Comparison of ENCODE assay signal across 18 mouse cellular contexts in genomic region chr1:88227482-88227881, GRCm38 (mm10). TPM values are rescaled to one million over a fixed set of nuclear protein-coding genes. Genes with fewer than 3 reads are reported as not detected.
DNase-seq lines count a peak whose midpoint lies in the region; ATAC-seq and TF ChIP-seq lines count a peak whose summit lies in the region.
"Had no signal": no experiment of that assay in that cellular context is flagged by ENCODE, and none has a peak within 500 bp of the region (broad histone marks: within the 10 kb centered on the region; RNA-seq: fewer than 3 reads in every experiment).

No protein-coding gene starts in this region.

- no peaks in the 10 kb centered on the region for H3K36me3 ChIP-seq in forebrain, embryonic 11.5 days (ENCODE audit: control insufficient read depth, insufficient read depth, low read length)
- H3K36me3 ChIP-seq in forebrain, postnatal 0 days (ENCODE audit: insufficient read depth): no peaks in the 10 kb centered on the region
- H3K36me3 ChIP-seq in CH12.LX (replicated peaks in 1 of 2; ENCODE audit: control insufficient read depth in 1 of 2, insufficient read depth in 1 of 2, low read length in 1 of 2): no peaks in the 10 kb centered on the region
- H3K36me3 ChIP-seq in hindbrain, embryonic 14.5 days (replicated peaks; ENCODE audit: control insufficient read depth, insufficient read depth): no peaks in the 10 kb centered on the region
- H3K36me3 ChIP-seq: embryonic facial prominence, embryonic 15.5 days; hindbrain, embryonic 15.5 days; stomach, embryonic 15.5 days had no signal

- H3K4me2 ChIP-seq in forebrain, embryonic 11.5 days (ENCODE audit: low read depth, low read length, severe bottlenecking): no peak overlapping the region
- no peak overlapping the region for H3K4me2 ChIP-seq in forebrain, postnatal 0 days (ENCODE audit: low read depth)
- no peak overlapping the region for H3K4me2 ChIP-seq in CH12.LX (ENCODE audit: insufficient read depth, low read depth, poor library complexity, severe bottlenecking)
- no peak overlapping the region for H3K4me2 ChIP-seq in hindbrain, embryonic 14.5 days (replicated peaks)
- H3K4me2 ChIP-seq: embryonic facial prominence, embryonic 15.5 days; hindbrain, embryonic 15.5 days; stomach, embryonic 15.5 days had no signal

- no peak overlapping the region for H3K4me3 ChIP-seq in forebrain, embryonic 11.5 days (ENCODE audit: low read depth, low read length)
- no peak overlapping the region for H3K4me3 ChIP-seq in forebrain, postnatal 0 days (ENCODE audit: low read depth, low read length)
- no peak overlapping the region for H3K4me3 ChIP-seq in CH12.LX (replicated peaks in 1 of 3; ENCODE audit: low read depth in 2 of 3, low read length in 2 of 3, poor library complexity in 1 of 3)
- H3K4me3 ChIP-seq in hindbrain, embryonic 14.5 days (replicated peaks; ENCODE audit: low read length): no peak overlapping the region
- H3K4me3 ChIP-seq: embryonic facial prominence, embryonic 15.5 days; hindbrain, embryonic 15.5 days; left cerebral cortex, adult 2 months; stomach, embryonic 15.5 days had no signal

- no peaks in the 10 kb centered on the region for H3K4me1 ChIP-seq in forebrain, embryonic 11.5 days (replicated peaks; ENCODE audit: control insufficient read depth, insufficient read depth, low read length)
- H3K4me1 ChIP-seq in forebrain, postnatal 0 days (ENCODE audit: insufficient read depth): no peaks in the 10 kb centered on the region
- H3K4me1 ChIP-seq in CH12.LX (ENCODE audit: control insufficient read depth in 1 of 2, insufficient read depth in 2 of 2): 0 out of 4 replicates have a peak, but pooled peaks cover 0 to 3% of the 10 kb centered on the region in 2 experiments
- H3K4me1 ChIP-seq in hindbrain, embryonic 14.5 days (replicated peaks; ENCODE audit: control insufficient read depth, insufficient read depth, low read length): no peaks in the 10 kb centered on the region
- H3K4me1 ChIP-seq: embryonic facial prominence, embryonic 15.5 days; hindbrain, embryonic 15.5 days; megakaryocyte, embryonic 14.5 days; stomach, embryonic 15.5 days had no signal

- TF ChIP-seq EP300 in CH12.LX (IDR thresholded peaks at IDR 0.05; ENCODE audit: low read length): no peak

- no peaks in the 10 kb centered on the region for H3K27me3 ChIP-seq in forebrain, embryonic 11.5 days (ENCODE audit: control insufficient read depth, insufficient read depth, low read length)
- H3K27me3 ChIP-seq in forebrain, postnatal 0 days (ENCODE audit: insufficient read depth, low read length): no peaks in the 10 kb centered on the region
- no peaks in the 10 kb centered on the region for H3K27me3 ChIP-seq in CH12.LX (replicated peaks)
- H3K27me3 ChIP-seq in hindbrain, embryonic 14.5 days (ENCODE audit: control insufficient read depth, insufficient read depth, low read length): no peaks in the 10 kb centered on the region
- H3K27me3 ChIP-seq: embryonic facial prominence, embryonic 15.5 days; hindbrain, embryonic 15.5 days; megakaryocyte, embryonic 14.5 days; Patski; stomach, embryonic 15.5 days had no signal

- TF ChIP-seq CTCF in forebrain, postnatal 0 days (IDR thresholded peaks at IDR 0.05; ENCODE audit: low read depth): no peak
- no peak for TF ChIP-seq CTCF in CH12.LX (conservative IDR thresholded peaks at IDR 0.05 in 1 of 2, IDR thresholded peaks at IDR 0.05 in 1 of 2; ENCODE audit: low read depth in 2 of 2, low read length in 2 of 2)

- no peak for ATAC-seq in forebrain, embryonic 11.5 days (replicated peaks; ENCODE audit: low FRiP score)
- no peak for ATAC-seq in forebrain, postnatal 0 days
- peak; percentile 0 to 5; a peak in 1 of 4 replicates for ATAC-seq in hematopoietic stem cell, adult 5-6 weeks (replicated peaks in 1 of 2; ENCODE audit: insufficient read depth in 1 of 2, low FRiP score in 2 of 2, low TSS enrichment in 1 of 2, low read depth in 1 of 2, poor library complexity in 2 of 2, severe bottlenecking in 2 of 2)
- no peak for ATAC-seq in hindbrain, embryonic 14.5 days (ENCODE audit: low FRiP score)
- ATAC-seq: liver, postnatal 0 days; Patski had no signal

- 64% methylated on average over 2 of the region's 2 CpGs for WGBS in forebrain, embryonic 11.5 days
- WGBS in forebrain, postnatal 0 days: 60% methylated on average over 2 of the region's 2 CpGs
- 64% methylated on average over 2 of the region's 2 CpGs for WGBS in hindbrain, embryonic 14.5 days

- H3K27ac ChIP-seq in forebrain, embryonic 11.5 days (ENCODE audit: low read depth, low read length): no peak overlapping the region
- no peak overlapping the region for H3K27ac ChIP-seq in forebrain, postnatal 0 days (ENCODE audit: low read depth, low read length)
- no peak overlapping the region for H3K27ac ChIP-seq in CH12.LX (ENCODE audit: insufficient read depth, low read depth)
- no peak overlapping the region for H3K27ac ChIP-seq in hindbrain, embryonic 14.5 days
- H3K27ac ChIP-seq: embryonic facial prominence, embryonic 15.5 days; hindbrain, embryonic 15.5 days; left cerebral cortex, adult 2 months; stomach, embryonic 15.5 days had no signal

- in situ Hi-C loops in CH12.LX (cut with MboI; ENCODE audit: low pct_ligation_motif_present, low pct_unique_long_range_greater_than_20kb, low sequenced_read_pairs): no loop called here

- peak; percentile 51 for DNase-seq in forebrain, embryonic 11.5 days (ENCODE audit: low spot score)
- no peak for DNase-seq in forebrain, postnatal 0 days
- peak; percentile 7 for DNase-seq in lung, postnatal 10 days
- no peak for DNase-seq in lung, postnatal 25 days (ENCODE audit: low spot score)
- no peak for DNase-seq in CH12.LX (ENCODE audit: extremely low read depth)
- no peak for DNase-seq in hindbrain, embryonic 14.5 days (ENCODE audit: low spot score)
- DNase-seq in frontal cortex, adult 2 months (ENCODE audit: extremely low spot score in 1 of 2, low spot score in 1 of 2): no peak
- DNase-seq: kidney, adult 2 months had no signal

- peaks cover 72% of the 10 kb centered on the region for H3K9me3 ChIP-seq in forebrain, embryonic 11.5 days (ENCODE audit: control insufficient read depth, low read length)
- H3K9me3 ChIP-seq in forebrain, postnatal 0 days (ENCODE audit: low read length): peaks cover 72% of the 10 kb centered on the region
- peaks cover 64% of the 10 kb centered on the region for H3K9me3 ChIP-seq in CH12.LX (replicated peaks; ENCODE audit: low read length)
- H3K9me3 ChIP-seq in hindbrain, embryonic 14.5 days (ENCODE audit: control insufficient read depth, low read length): peaks cover 73% of the 10 kb centered on the region

- H3K9ac ChIP-seq in forebrain, embryonic 11.5 days (ENCODE audit: low read length): no peak overlapping the region
- H3K9ac ChIP-seq in forebrain, postnatal 0 days: no peak overlapping the region
- H3K9ac ChIP-seq in CH12.LX (ENCODE audit: insufficient read depth, low read depth): no peak overlapping the region
- H3K9ac ChIP-seq in hindbrain, embryonic 14.5 days: no peak overlapping the region
- H3K9ac ChIP-seq: embryonic facial prominence, embryonic 15.5 days; hindbrain, embryonic 15.5 days; liver, postnatal 0 days; stomach, embryonic 15.5 days had no signal

- no peaks in the 10 kb centered on the region for H3K79me2 ChIP-seq in CH12.LX (replicated peaks; ENCODE audit: control insufficient read depth, extremely low read depth, insufficient read depth, poor library complexity, severe bottlenecking)

- TF ChIP-seq POLR2A in CH12.LX (IDR thresholded peaks at IDR 0.05; ENCODE audit: low read depth, low read length): no peak

- dilution Hi-C loops in CH12.LX (cut with MboI; ENCODE audit: extremely low pct_ligation_motif_present, extremely low pct_unique_long_range_greater_than_20kb, low sequenced_read_pairs): no loop called here

- no peak for TF ChIP-seq RAD21 in CH12.LX (IDR thresholded peaks at IDR 0.05; ENCODE audit: low read depth, low read length)

RNA-seq across cellular contexts. Expression of gene Mroh2a, which starts 0.7 kb away (rescaled TPM):
- 2.5 and 3.0 TPM in 2 replicates for polyA plus RNA-seq in forebrain, embryonic 11.5 days (2014; fragmentation: Nextera tagmentation; extraction: Ambion mirVana)
- 0.23 TPM in 1 of 2 replicates, not detected in the other for total RNA-seq in forebrain, postnatal 0 days (2014; rRNA removed)
- 0.35 and 0.36 TPM in 2 replicates for polyA plus RNA-seq in forebrain, postnatal 0 days (2015; fragmentation: Nextera tagmentation; extraction: Ambion mirVana)
- 0.13 and 0.17 TPM in 2 replicates for total RNA-seq in CH12.LX (2012; rRNA removed)
- total RNA-seq in CH12.LX (2014; rRNA removed): not detected in 2 replicates
- polyA plus RNA-seq in CH12.LX (2012; ENCODE audit: insufficient read length, low read depth): 0.78 and 1.0 TPM in 2 replicates
- 0.05 and 0.44 TPM in 2 replicates for total RNA-seq in hematopoietic stem cell, adult 5-6 weeks (2017)
- 1.1 and 2.0 TPM in 2 replicates for polyA plus RNA-seq in hindbrain, embryonic 14.5 days (2014; fragmentation: Nextera tagmentation; extraction: Ambion mirVana)
- polyA plus RNA-seq in frontal cortex, adult 2 months (2012; rRNA removed): 0.02 and 0.19 TPM in 2 replicates
- polyA plus RNA-seq: cortical plate, adult 2 months had no signal

RNA-seq across cellular contexts. Expression of gene Ugt1a1, which starts 15.7 kb away (rescaled TPM):
- polyA plus RNA-seq in forebrain, embryonic 11.5 days (2014; fragmentation: Nextera tagmentation; extraction: Ambion mirVana): not detected in 2 replicates
- total RNA-seq in forebrain, postnatal 0 days (2014; rRNA removed): 0.14 TPM in 1 of 2 replicates, not detected in the other
- not detected in 2 replicates for polyA plus RNA-seq in forebrain, postnatal 0 days (2015; fragmentation: Nextera tagmentation; extraction: Ambion mirVana)
- total RNA-seq in CH12.LX (2012; rRNA removed) (0.08 TPM in 1 of 2 replicates, not detected in the other), CH12.LX (2014; rRNA removed) (not detected in 2 replicates)
- 0.19 TPM in 1 of 2 replicates, not detected in the other for polyA plus RNA-seq in CH12.LX (2012; ENCODE audit: insufficient read length, low read depth)
- not detected in 2 replicates for total RNA-seq in hematopoietic stem cell, adult 5-6 weeks (2017)
- not detected in 2 replicates for polyA plus RNA-seq in hindbrain, embryonic 14.5 days (2014; fragmentation: Nextera tagmentation; extraction: Ambion mirVana)
- 0.06 TPM in 2 replicates for polyA plus RNA-seq in frontal cortex, adult 2 months (2012; rRNA removed)
- total RNA-seq: layer of hippocampus, adult 18-20 months had no signal
- polyA plus RNA-seq: hindbrain, embryonic 15.5 days had no signal

RNA-seq across cellular contexts. Expression of gene Dnajb3, which starts 21.9 kb away (rescaled TPM):
- polyA plus RNA-seq in forebrain, embryonic 11.5 days (2014; fragmentation: Nextera tagmentation; extraction: Ambion mirVana): 11.5 and 12.5 TPM in 2 replicates
- 5.3 and 6.6 TPM in 2 replicates for total RNA-seq in forebrain, postnatal 0 days (2014; rRNA removed)
- polyA plus RNA-seq in forebrain, postnatal 0 days (2015; fragmentation: Nextera tagmentation; extraction: Ambion mirVana): 10.7 and 12.4 TPM in 2 replicates
- total RNA-seq in CH12.LX (2012; rRNA removed): not detected in 2 replicates
- total RNA-seq in CH12.LX (2014; rRNA removed): not detected in 2 replicates
- not detected in 2 replicates for polyA plus RNA-seq in CH12.LX (2012; ENCODE audit: insufficient read length, low read depth)
- total RNA-seq in hematopoietic stem cell, adult 5-6 weeks (2017): 0.25 TPM in 1 of 2 replicates, not detected in the other
- polyA plus RNA-seq in hindbrain, embryonic 14.5 days (2014; fragmentation: Nextera tagmentation; extraction: Ambion mirVana): 11.9 and 16.5 TPM in 2 replicates
- 1.9 and 2.6 TPM in 2 replicates for polyA plus RNA-seq in frontal cortex, adult 2 months (2012; rRNA removed)
- polyA plus RNA-seq: Patski had no signal

RNA-seq across cellular contexts. Expression of gene Ugt1a2, which starts 27.1 kb away (rescaled TPM):
- 0.20 TPM in 1 of 2 replicates, not detected in the other for polyA plus RNA-seq in forebrain, embryonic 11.5 days (2014; fragmentation: Nextera tagmentation; extraction: Ambion mirVana)
- total RNA-seq in forebrain, postnatal 0 days (2014; rRNA removed): not detected in 2 replicates
- not detected in 2 replicates for polyA plus RNA-seq in forebrain, postnatal 0 days (2015; fragmentation: Nextera tagmentation; extraction: Ambion mirVana)
- total RNA-seq in CH12.LX (2012; rRNA removed) (not detected in 2 replicates), CH12.LX (2014; rRNA removed) (not detected in 2 replicates)
- not detected in 2 replicates for polyA plus RNA-seq in CH12.LX (2012; ENCODE audit: insufficient read length, low read depth)
- total RNA-seq in hematopoietic stem cell, adult 5-6 weeks (2017): 0.25 TPM in 1 of 2 replicates, not detected in the other
- polyA plus RNA-seq in hindbrain, embryonic 14.5 days (2014; fragmentation: Nextera tagmentation; extraction: Ambion mirVana): not detected in 2 replicates
- polyA plus RNA-seq in frontal cortex, adult 2 months (2012; rRNA removed): not detected in 2 replicates
- total RNA-seq: layer of hippocampus, adult 18-20 months; left cerebral cortex, adult 2 months had no signal
- polyA plus RNA-seq: cortical plate, adult 2 months; embryonic facial prominence, embryonic 15.5 days; hindbrain, embryonic 15.5 days; liver, postnatal 0 days had no signal

RNA-seq across cellular contexts. Expression of gene Hjurp, which starts 50.0 kb away (rescaled TPM):
- polyA plus RNA-seq in forebrain, embryonic 11.5 days (2014; fragmentation: Nextera tagmentation; extraction: Ambion mirVana): 221 and 223 TPM in 2 replicates
- total RNA-seq in forebrain, postnatal 0 days (2014; rRNA removed): 77.6 and 88.0 TPM in 2 replicates
- 24.5 and 40.0 TPM in 2 replicates for polyA plus RNA-seq in forebrain, postnatal 0 days (2015; fragmentation: Nextera tagmentation; extraction: Ambion mirVana)
- total RNA-seq in CH12.LX (2012; rRNA removed) (65.2 and 69.8 TPM in 2 replicates), CH12.LX (2014; rRNA removed) (74.1 and 80.8 TPM in 2 replicates)
- polyA plus RNA-seq in CH12.LX (2012; ENCODE audit: insufficient read length, low read depth): 64.8 and 67.6 TPM in 2 replicates
- total RNA-seq in hematopoietic stem cell, adult 5-6 weeks (2017): 206 and 220 TPM in 2 replicates
- polyA plus RNA-seq in hindbrain, embryonic 14.5 days (2014; fragmentation: Nextera tagmentation; extraction: Ambion mirVana): 64.1 and 64.5 TPM in 2 replicates
- polyA plus RNA-seq in frontal cortex, adult 2 months (2012; rRNA removed): 56.1 and 61.2 TPM in 2 replicates

Comparison
In these comparisons a context has a peak if more than half of its experiments do, and no peak if none do; other contexts are left out.
1. DNase-seq: peak in forebrain, embryonic 11.5 days (single experiment) and lung, postnatal 10 days (single experiment); none in forebrain, postnatal 0 days (single experiment), lung, postnatal 25 days (single experiment), CH12.LX (single experiment), hindbrain, embryonic 14.5 days (single experiment) and frontal cortex, adult 2 months (0 of 2).
2. ATAC-seq: peak in hematopoietic stem cell, adult 5-6 weeks (2 of 2); none in forebrain, embryonic 11.5 days (single experiment), forebrain, postnatal 0 days (single experiment) and hindbrain, embryonic 14.5 days (single experiment).